Mouse (Mus musculus): Measurements from ENCODE around the gene Ssbp1. TPM values are rescaled to one million over a fixed set of nuclear protein-coding genes. Genes with fewer than 3 reads are reported as not detected.

Gene Ssbp1
- 10 to 100 TPM; 28.0 to 32.6 TPM for total RNA-seq (2021)

DNA sequence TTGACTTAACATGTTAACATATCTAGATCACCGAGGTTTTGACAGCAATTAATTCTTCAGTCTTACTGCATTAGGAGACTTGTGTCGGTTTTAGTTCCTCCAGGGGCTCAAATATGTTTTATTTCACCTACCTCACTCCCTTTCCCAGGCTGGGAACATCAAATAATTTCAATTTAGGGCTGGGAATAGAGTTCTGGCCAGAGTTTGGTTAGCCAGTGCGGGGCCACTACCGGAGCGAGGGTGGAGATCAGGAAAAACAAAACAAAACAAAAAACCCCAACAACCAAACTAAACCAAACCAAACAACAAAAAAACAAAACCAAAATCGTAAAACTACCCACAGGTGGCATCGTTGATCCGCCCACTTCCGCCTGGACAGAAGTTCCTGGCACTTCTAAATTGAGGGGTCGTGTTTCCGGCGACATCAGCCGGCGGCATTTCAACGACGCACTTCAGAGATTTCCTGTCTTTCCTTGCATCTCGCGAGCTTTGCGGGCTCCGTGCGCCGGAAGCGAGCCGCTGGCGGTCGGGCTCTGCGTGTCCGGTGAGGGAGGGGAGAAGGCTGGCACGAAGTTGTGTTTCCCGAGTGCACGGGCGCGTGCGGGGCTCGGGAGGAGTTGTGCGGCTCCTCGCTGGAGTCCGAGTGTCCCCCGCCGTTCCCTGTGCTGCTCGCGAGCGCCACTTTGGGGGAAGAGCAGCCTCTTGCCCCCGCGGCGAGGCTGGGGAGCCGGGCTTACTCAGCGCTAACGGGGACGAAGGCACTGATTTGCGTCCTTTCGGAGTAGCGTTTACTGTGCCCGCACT lies at the start of gene Ssbp1:
TSS of gene Ssbp1 (plus strand) at position 437 of the 804 bp plus-strand sequence.
- DNase-seq (ENCODE audit: extremely low spot score in 1 of 2, low spot score in 2 of 2), result peak; percentile 91 to 95
- intact Hi-C loops (cut with DNase I), result loop anchor here (2.0 kb wide), 2 partner anchors 36 to 146 kb away; partner anchors contain the start of gene Agk

DNA sequence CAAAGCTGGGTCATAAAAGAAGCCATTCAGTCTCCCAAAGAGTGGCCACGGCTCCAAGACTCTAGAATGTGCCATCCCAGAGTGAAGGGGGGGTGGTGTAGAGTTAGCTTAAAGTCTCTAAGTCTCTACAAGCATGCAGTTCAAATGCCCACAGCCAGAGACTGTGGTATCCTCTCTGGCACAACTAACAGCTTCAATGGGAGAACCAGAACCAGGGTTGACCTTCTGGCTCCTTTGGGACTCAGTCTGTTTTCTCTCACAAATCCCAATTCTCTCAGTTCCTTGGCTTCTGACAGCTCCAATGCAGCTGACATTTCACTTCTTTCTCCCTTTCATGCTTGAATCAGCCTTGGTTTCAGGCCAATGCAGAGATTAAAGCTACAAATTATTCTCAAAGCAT lies 48.1 kb upstream of the Ssbp1 start:
- intact Hi-C loops (cut with DNase I), result no loop called here
- DNase-seq (ENCODE audit: extremely low spot score in 1 of 2, low spot score in 2 of 2), result no peak

DNA sequence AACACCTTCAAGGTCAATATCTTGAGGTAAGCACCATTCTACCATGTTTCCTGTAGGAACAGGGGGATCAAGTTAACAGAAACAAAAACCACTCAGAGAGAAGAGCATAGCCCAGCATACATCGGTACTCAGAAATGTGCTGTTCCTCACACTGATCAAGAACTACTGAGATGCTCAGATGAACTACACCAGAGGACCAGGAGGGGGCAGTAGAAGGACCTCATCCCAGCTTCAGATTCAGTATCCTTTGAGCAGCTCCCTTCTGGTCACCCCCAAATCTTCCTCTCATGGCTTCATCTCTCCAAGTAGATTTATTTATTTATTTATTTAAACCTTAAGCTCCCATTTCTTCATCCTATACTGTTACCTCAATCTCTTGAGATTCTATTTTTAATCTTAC lies 47.4 kb upstream of the Ssbp1 start:
- intact Hi-C loops (cut with DNase I), result no loop called here

DNA sequence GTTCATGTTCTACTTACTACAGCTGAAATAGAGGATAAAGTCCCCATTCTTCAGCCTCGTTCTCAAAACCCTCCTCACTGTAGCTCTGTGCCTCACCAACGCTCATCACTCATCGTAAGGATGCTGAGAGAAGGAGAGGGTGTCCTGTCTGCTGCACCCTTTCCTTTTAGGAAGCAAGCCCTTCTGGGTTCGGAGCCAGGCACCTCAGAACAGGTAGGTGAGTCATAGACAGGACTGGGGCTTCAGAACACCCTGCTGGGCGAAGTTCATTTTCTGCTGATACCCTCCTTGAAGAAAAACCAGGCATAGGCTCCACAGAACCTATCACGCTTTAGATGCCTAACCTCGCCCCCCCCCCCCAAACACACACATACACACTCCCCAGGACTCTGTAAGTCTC lies 43.7 kb upstream of the Ssbp1 start:
- DNase-seq (ENCODE audit: extremely low spot score in 1 of 2, low spot score in 2 of 2), result no peak
- intact Hi-C loops (cut with DNase I), result no loop called here

More for the DNA sequence above, 47.4 kb upstream of the Ssbp1 start:
- no peak for DNase-seq (ENCODE audit: extremely low spot score in 1 of 2, low spot score in 2 of 2)

DNA sequence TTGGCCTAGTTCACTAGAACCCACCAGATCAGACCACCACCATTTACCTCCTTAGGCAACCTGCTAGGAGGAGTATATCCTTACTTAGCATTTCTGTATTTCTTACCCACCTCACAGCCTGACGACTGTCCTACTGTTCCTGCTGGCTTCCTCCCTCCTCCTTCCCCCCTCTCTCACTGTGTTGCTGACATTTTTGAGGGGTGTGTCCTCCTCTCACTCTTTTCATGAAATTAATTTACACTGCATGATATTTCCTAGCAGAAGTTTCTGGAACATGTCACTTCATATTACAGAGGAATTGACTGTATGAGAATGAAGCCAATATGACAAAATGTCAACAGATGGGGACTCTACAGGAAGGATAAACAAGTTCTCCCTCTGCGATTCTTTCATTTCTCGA lies 42.5 kb upstream of the Ssbp1 start:
- intact Hi-C loops (cut with DNase I), result no loop called here
- no peak for DNase-seq (ENCODE audit: extremely low spot score in 1 of 2, low spot score in 2 of 2)

DNA sequence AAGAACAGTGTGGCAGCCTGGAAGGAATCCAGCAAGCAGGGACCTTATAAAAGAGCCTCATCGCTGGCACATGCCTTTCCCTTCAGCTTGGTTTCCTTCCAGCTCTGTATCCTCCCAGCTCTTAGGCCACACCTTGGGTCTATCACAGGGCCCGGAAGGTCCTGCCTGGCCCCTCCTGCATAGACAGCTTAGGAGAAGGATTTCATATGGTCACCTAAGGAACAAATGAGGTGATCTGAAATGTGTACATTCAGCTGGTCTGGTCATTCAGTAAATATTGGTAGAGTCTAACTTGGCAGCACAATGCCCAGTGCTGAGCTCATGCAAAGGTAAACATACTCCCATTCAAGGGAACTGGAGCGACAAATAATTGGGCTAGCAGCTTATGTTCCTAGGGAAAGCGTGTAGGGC lies 41.6 kb upstream of the Ssbp1 start:
- intact Hi-C loops (cut with DNase I), result no loop called here
- DNase-seq (ENCODE audit: extremely low spot score in 1 of 2, low spot score in 2 of 2), result no peak

DNA sequence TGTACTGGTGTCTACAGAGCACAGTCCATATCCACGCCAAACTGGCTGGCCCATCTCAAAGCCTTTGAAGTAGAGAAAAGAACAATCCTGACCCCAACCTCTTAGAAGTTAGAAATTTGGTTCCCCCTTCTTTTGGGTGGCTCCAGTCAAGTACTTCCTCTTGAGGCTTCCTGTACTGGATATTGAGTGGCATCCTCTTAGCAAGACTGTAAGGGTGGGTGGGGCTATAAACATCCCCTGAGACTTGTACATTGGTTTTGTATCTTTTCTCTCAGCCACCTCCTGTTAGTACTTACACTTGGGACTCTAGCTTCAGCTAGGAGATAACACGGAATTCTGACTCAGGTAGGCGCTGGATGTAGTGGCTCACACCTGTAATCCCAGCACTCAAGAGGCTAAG lies 40.9 kb upstream of the Ssbp1 start:
- intact Hi-C loops (cut with DNase I), result no loop called here
- no peak for DNase-seq (ENCODE audit: extremely low spot score in 1 of 2, low spot score in 2 of 2)

DNA sequence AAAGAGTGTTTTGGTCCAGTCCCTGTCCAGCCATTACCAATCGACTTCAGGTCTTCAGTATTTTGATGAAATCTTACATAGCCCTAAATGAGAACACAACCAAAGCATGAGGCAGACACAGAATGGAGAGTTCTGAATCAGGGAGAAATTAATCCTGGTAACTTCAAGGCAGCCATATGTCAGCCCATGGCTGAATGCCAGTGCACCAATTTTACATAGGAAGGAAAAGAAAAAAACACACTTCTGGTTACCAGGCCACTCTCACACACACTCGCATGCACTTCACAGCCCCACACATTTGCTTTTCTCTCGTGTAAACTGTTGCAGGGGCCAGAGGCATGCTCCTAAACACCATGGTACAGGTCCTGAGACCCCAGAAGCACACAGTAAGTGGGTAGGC lies 40.3 kb upstream of the Ssbp1 start:
- intact Hi-C loops (cut with DNase I), result no loop called here

DNA sequence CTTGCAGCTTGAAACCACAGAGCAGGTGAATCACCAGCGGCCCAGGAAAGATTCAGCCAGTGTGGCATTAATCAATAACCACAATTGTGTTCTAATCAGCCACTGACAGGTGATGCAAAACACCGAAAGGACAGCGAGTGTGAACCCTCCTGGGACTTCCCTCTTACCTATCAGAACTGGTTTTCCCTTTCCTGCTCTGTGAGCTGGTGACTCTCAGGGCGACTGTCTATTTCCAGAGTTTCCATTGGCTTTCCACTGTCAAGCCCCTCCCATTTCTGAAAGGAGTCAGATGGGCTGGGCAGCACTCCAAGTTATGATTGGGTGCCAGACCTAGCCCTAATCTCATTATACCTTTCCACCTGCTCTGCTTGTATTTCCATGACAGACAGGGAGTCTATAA lies 39.8 kb upstream of the Ssbp1 start:
- no peak for DNase-seq (ENCODE audit: extremely low spot score in 1 of 2, low spot score in 2 of 2)
- intact Hi-C loops (cut with DNase I), result no loop called here

More for the DNA sequence above, 40.3 kb upstream of the Ssbp1 start:
- DNase-seq (ENCODE audit: extremely low spot score in 1 of 2, low spot score in 2 of 2), result no peak

DNA sequence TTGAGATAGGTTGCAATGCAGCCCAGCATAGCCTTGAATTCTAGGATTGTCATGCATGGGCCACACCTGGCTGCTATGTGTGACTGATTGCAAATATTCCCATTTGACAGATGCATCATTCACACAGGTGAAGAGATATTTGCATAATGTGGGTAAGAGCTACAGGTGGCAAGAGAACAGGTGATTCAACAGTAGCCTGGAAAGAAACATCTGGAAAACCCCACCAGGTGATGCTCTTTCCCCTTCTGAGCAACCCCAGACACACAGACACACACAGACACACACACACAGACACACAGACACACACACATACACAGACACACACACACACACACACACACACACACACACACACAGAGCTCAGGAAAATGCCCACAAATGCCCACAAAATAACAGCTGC lies 39.3 kb upstream of the Ssbp1 start:
- no peak for DNase-seq (ENCODE audit: extremely low spot score in 1 of 2, low spot score in 2 of 2)
- intact Hi-C loops (cut with DNase I), result no loop called here

DNA sequence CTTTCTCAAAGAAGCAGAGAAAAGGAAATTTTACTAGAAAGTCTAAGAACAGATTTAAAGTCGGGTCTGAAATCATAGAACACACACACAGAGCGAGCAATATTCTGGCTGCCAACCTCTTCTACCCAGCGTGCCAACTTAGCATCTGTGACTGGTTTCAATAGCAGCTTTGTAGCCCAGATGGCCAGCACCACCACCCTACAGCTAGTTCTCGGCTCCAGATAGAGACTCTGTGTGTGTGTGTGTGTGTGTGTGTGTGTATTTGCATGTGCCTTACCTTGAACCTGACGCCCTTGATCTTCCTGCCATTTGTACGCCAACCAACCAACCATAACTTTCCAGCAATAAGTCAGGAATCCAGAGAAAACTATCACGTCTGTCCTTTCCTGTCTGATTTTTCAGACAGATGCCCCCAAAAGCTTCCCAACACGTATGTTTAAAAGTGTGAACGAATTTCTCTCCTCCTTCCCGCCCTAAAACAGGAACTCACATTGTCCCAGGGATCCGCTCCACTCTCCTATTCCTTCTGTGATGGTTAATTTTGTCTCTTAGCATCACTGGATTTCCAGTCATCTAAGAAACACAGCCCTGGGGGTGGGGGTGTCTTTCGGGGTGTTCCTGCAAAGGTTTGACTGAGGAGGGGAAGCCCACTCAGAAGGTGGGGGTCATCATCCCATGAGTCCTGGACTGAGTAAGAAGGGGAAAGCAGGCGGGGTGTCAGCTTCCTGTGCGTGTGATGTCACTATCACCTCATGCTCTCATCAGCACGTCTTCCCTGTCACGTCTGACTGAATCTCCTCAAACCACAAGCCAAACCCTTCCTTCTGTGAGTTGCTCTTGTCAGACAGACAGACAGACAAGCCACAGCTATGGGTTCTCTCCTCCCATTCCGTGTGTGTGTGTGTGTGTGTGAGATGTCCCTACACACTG lies 38.5 kb upstream of the Ssbp1 start:
- peak; percentile 63 to 83 for DNase-seq (ENCODE audit: extremely low spot score in 1 of 2, low spot score in 2 of 2)
- intact Hi-C loops (cut with DNase I), result no loop called here

DNA sequence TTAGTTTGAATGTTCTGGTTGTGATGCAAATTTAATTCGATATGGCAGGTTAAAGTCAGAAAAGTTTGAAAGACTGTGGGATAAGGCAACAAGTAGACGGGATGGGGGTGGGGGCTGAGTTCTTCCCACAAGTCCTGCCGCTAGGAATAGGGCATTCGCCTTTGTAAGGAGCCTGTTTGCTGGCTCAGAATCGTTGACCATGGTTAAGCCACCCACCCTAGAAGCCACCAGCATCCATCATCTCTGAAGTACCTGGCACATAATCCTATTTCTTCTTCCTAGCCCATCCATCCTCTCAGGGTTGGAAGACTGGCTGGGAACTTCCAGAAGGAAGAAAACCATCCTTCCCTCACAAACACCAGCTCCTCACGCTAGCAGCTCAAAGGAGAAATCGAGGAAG lies 36.5 kb upstream of the Ssbp1 start:
- DNase-seq (ENCODE audit: extremely low spot score in 1 of 2, low spot score in 2 of 2), result no peak
- intact Hi-C loops (cut with DNase I), result loop anchor here (2.0 kb wide), 1 partner anchor 36 kb away; the partner anchor contains the start of gene Ssbp1

DNA sequence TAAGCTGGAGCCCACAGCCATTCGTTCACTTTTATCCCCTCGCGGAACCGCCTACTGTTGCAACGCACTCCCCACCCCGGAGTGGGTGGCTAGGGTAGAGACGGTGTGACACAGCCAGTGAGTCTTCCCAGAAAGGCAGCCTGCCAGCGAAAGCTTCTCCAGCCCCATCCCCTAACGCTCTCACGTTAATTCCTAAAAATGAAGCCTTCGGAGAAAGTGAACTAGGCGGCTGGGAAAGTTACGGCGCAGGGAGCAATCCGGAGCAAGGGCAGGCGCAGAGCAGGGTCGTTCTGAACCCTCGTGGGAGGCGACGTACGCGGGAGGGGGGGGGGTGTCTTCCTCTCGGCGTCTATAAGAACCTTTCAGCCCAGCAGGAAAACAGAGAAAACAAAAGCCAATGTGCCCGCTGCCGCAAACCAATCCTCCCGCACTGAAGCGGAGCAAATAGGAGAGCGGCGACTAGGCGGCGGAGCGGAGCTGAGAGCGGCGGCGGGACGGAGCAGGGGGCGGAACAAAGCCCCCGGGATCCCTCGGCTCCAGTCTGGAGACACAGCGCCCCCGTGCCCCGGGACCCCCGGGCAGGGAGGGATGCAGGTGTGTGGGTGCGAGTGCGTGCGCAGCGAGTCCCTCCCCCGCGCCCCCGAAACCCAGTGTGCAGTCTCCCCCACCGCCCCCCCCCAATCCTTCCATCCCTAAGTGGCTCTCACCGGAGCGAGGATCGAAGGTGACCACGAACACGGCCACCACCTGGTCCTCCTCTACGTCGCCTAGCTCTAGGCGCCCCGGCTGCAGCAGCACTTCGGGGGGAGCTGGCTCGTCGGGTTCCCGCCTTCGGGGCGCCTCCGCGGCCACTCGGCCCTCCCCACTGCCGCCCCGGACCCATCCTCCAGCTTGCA lies 35.8 kb upstream of the Ssbp1 start:
- intact Hi-C loops (cut with DNase I), result loop anchor here (2.0 kb wide), 1 partner anchor 35 kb away; the partner anchor contains the start of gene Ssbp1
- DNase-seq (ENCODE audit: extremely low spot score in 1 of 2, low spot score in 2 of 2), result peak; percentile 63 to 77

DNA sequence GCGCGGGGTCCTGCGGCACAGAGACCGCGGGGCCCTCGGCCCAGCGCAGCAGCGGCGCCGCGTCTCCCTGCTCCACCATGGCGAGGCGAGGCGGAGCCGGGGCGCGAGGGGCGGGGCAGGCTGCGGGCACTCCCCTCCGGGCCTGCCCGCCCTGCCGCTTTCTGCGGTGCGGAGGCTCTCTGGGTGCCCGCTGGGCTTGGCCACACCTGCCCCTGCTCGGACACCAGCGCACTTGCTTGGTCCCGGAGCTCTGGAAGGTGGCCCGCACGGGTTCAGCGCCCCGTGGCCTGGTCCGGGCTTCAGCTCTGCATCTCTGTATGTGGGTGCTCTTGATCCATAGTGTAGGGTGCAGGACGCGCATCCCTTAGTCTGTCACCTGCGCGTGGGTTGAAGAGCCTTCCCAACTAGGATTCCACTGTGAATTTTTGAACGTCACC lies 35.1 kb upstream of the Ssbp1 start, which contains the start of gene E330009J07Rik:
TSS of gene E330009J07Rik (minus strand) at position 89 of the 437 bp plus-strand sequence.
- DNase-seq (ENCODE audit: extremely low spot score in 1 of 2, low spot score in 2 of 2), result peak in 1 of 2 experiments; percentile 90
- intact Hi-C loops (cut with DNase I), result no loop called here

DNA sequence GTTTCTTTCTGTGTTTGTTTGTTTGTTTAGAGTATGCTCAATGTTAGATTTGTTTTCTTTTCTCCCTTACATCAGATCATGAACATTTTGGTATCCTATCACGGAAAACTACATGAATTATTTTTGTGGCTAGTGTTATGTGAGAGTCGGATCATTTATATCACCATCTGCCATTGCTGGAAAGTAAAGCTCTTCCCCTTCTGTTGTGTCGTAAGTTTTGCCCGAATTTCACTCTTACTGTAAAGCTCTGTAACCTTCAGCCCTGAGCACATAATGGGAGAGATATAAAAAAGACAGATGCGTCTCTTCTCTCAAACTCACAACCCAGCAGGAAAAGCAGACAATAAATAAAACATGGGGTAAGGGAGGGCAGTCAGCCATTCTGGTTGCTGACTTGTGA lies 32.2 kb upstream of the Ssbp1 start, which contains the start of gene Wee2:
TSS of gene Wee2 (plus strand) at position 153 of the 400 bp plus-strand sequence.
- no peak for DNase-seq (ENCODE audit: extremely low spot score in 1 of 2, low spot score in 2 of 2)
- intact Hi-C loops (cut with DNase I), result no loop called here

DNA sequence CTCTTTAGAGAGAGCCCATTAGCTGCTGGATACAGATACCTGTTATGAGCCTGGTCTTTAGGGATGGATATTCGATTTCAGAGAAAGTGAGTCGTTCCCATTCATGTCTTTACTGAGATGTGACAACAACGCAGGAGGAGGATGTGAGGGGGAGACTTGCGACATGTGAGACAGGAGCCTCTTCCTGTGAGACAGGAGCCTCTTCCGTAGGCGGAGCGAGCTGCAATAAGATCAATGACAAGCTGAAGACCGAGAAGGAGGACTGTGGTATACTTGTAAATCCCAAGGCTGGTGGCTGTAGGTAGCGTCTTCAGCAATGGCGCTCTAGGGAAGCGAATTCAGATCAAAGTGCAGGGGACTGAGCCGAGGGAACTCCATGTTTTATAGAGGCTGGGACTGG lies 31.4 kb upstream of the Ssbp1 start:
- intact Hi-C loops (cut with DNase I), result no loop called here
- no peak for DNase-seq (ENCODE audit: extremely low spot score in 1 of 2, low spot score in 2 of 2)

DNA sequence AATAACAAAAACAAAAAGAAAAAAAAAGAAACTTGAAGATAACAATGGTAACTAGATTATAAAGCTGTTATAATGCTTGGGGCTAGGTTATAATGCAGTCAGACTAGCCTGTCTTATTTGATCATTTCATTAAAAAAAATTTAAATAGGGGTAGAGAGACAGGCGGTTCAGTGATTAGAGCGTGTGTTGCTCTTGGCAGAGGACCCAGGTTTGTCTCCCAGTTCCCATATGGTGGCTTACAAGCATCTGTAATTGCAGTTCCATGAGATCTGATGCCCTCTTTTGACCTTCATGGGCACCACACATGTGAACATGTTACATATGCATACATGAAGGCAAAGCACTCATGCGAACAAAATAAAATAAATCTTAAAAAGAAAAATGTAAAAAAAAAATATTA lies 29.9 kb upstream of the Ssbp1 start:
- intact Hi-C loops (cut with DNase I), result no loop called here
- DNase-seq (ENCODE audit: extremely low spot score in 1 of 2, low spot score in 2 of 2), result no peak

DNA sequence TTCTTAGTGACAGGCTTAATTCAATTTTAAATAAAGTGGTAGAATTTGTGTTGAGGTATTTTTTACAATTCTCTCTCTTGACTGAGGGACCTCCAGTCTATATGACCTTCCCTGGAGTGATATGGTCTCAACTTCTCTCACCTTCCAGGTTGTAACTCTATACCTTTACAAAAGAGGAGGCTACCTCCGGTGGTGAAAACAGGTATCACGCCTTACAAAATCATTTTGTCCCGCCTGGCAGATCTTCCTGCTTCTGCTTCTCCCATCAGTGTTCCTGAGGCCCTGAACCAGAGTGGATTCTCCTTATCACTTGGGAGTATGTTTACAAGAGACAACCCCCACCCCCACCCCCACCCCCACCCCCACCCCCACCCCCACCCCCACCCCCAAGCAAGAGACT lies 29.4 kb upstream of the Ssbp1 start:
- no peak for DNase-seq (ENCODE audit: extremely low spot score in 1 of 2, low spot score in 2 of 2)
- intact Hi-C loops (cut with DNase I), result no loop called here

Measured in left cerebral cortex, postnatal 10 days (tissue).